ENCODE assay signal across 8 mouse cellular contexts in the genomic region with DNA sequence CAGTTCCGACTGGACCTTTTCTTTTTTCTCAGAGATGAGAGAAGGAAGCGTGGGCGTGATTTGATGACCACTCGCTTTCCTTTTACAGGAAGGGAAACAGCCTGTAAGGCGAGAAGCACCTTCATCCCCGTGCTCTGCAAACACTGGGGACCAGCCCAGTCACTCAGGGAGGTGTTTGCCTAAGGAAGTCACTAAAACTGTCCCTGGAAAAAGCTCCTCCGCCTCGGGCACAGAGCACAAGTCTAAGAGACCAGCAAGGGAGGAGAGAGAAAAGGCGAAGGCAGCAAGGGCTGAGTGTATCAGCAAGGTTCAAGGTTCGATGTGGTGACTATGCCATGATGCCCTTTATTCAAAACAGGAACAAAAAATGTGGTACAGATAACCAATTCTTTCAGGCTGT. TPM values are rescaled to one million over a fixed set of nuclear protein-coding genes. Genes with fewer than 3 reads are reported as not detected.
A peak's percentile ranks its signal among the peaks of the same experiment; 100 is the strongest.
DNase-seq lines count a peak whose midpoint lies in the region; ATAC-seq lines count a peak whose summit lies in the region.

No protein-coding gene starts in this region.

- H3K36me3 ChIP-seq in heart, embryonic 11.5 days (ENCODE audit: control insufficient read depth, insufficient read depth, low read length) = no peaks in the 10 kb centered on the region
- H3K36me3 ChIP-seq in hindbrain, embryonic 12.5 days = no peaks in the 10 kb centered on the region

- H3K4me3 ChIP-seq in heart, embryonic 11.5 days (ENCODE audit: low read depth, low read length) = peak overlapping the region; percentile 14; the same call in 1 of the 2 replicates
- H3K4me3 ChIP-seq in hindbrain, embryonic 12.5 days = no peak overlapping the region

- no peaks in the 10 kb centered on the region for H3K27me3 ChIP-seq in heart, embryonic 11.5 days (ENCODE audit: control insufficient read depth, insufficient read depth, low read length)
- H3K27me3 ChIP-seq in hindbrain, embryonic 12.5 days = no peaks in the 10 kb centered on the region

- 24% methylated on average over 10 of the region's 10 CpGs for WGBS in heart, embryonic 11.5 days (ENCODE audit: insufficient replicate concordance)
- WGBS in hindbrain, embryonic 12.5 days = 56% methylated on average over 10 of the region's 10 CpGs

- peak overlapping the region; percentile 82 for H3K27ac ChIP-seq in heart, embryonic 11.5 days (ENCODE audit: low read depth, low read length)
- H3K27ac ChIP-seq in hindbrain, embryonic 12.5 days = no peak overlapping the region

- no peak for ATAC-seq in heart, embryonic 11.5 days (replicated peaks; ENCODE audit: insufficient number of reproducible peaks, low FRiP score, low TSS enrichment)
- ATAC-seq in CD4-positive, CD25-positive, alpha-beta regulatory T cell, adult 4 months = peak; percentile 2
- no peak for ATAC-seq in hindbrain, embryonic 12.5 days (ENCODE audit: low FRiP score)
- peak; percentile 22 for ATAC-seq in megakaryocyte, adult 5-6 weeks (ENCODE audit: poor library complexity, severe bottlenecking)

- H3K9ac ChIP-seq in heart, embryonic 11.5 days (ENCODE audit: low read depth, low read length) = peak overlapping the region; percentile 52; the same call in 1 of the 2 replicates
- no peak overlapping the region for H3K9ac ChIP-seq in hindbrain, embryonic 12.5 days

- peaks cover 57% of the 10 kb centered on the region for H3K4me1 ChIP-seq in heart, embryonic 11.5 days (ENCODE audit: control insufficient read depth, insufficient read depth, low read length)
- peaks cover 24% of the 10 kb centered on the region for H3K4me1 ChIP-seq in hindbrain, embryonic 12.5 days

- peak overlapping the region; percentile 58 for H3K4me2 ChIP-seq in heart, embryonic 11.5 days
- H3K4me2 ChIP-seq in hindbrain, embryonic 12.5 days (replicated peaks) = 0 out of 2 replicates have a peak overlapping the region, but pooled peaks have one; percentile 11

- no peak for DNase-seq in heart, adult 18-20 months
- no peak for DNase-seq in left cerebral cortex, adult 18-20 months (ENCODE audit: low spot score in 2 of 2)
- no peak for DNase-seq in right cerebral cortex, postnatal 14 days
- DNase-seq in retina, postnatal 1 day = no peak

- no peaks in the 10 kb centered on the region for H3K9me3 ChIP-seq in heart, embryonic 11.5 days (replicated peaks; ENCODE audit: control insufficient read depth, low read length)
- H3K9me3 ChIP-seq in hindbrain, embryonic 12.5 days (replicated peaks) = no peaks in the 10 kb centered on the region

RNA-seq across cellular contexts. Expression of a gene that starts 35.8 kb away (rescaled TPM):
- polyA plus RNA-seq in heart, embryonic 11.5 days (2014; fragmentation: Nextera tagmentation; extraction: Ambion mirVana) = 58.3 and 66.5 TPM in 2 replicates
- 10 to 100 TPM; 88.1 to 97.1 TPM for total RNA-seq in heart, adult 18-20 months (2021)
- polyA plus RNA-seq in CD4-positive, CD25-positive, alpha-beta regulatory T cell, adult 4 months (2017; shearing (Covaris generic)) = 10 to 100 TPM; 10.6 to 13.9 TPM
- polyA plus RNA-seq in hindbrain, embryonic 12.5 days (2016; fragmentation: Nextera tagmentation; extraction: Ambion mirVana) = 55.1 and 57.0 TPM in 2 replicates
- 5.0 and 6.2 TPM in 2 replicates for total RNA-seq in megakaryocyte, adult 5-6 weeks (2015)
- total RNA-seq in megakaryocyte, adult 5-6 weeks (2017) = 3.9 and 7.1 TPM in 2 replicates
- 10 to 100 TPM; 92.7 to 94.7 TPM for total RNA-seq in left cerebral cortex, adult 18-20 months (2021)

Comparison
In these comparisons a context has a peak if more than half of its experiments do, and no peak if none do; other contexts are left out.
1. ATAC-seq: peak in CD4-positive, CD25-positive, alpha-beta regulatory T cell, adult 4 months (single experiment) and megakaryocyte, adult 5-6 weeks (single experiment); none in heart, embryonic 11.5 days (single experiment) and hindbrain, embryonic 12.5 days (single experiment).
2. RNA of a gene that starts 35.8 kb away (total RNA-seq): 88.1 to 97.1 TPM in heart, adult 18-20 months and 92.7 to 94.7 TPM in left cerebral cortex, adult 18-20 months; 3.9 to 7.1 TPM in megakaryocyte, adult 5-6 weeks; every median in the first group is over 10 times any median in the second.